Mouse (Mus musculus) midbrain, embryonic 14.5 days (tissue): Measurements from ENCODE around the gene Fam92b. TPM values are rescaled to one million over a fixed set of nuclear protein-coding genes. Genes with fewer than 3 reads are reported as not detected.
A peak's percentile ranks its signal among the peaks of the same experiment; 100 is the strongest.

ENCODE experiments used
- ATAC-seq: fragments of 200-750 bp; cut with Nextera tagmentation; 2 replicates; pipeline ENCODE4 v1.8.0; 2017; ENCODE audit warnings: moderate number of reproducible peaks, moderate library complexity; ENCODE audit not compliant: low FRiP score, low TSS enrichment
- DNase-seq: peaks from one replicate; pipeline ENCODE4 v3.0.0-alpha.2; 2015
- H3K27ac ChIP-seq: fragments of 300-500 bp; sonication (generic); replicated peaks from 2 replicates; pipeline ENCODE4 v1.5.1; 2014; ENCODE audit warnings: mild to moderate bottlenecking, low read depth, low read length, moderate library complexity
- H3K27me3 ChIP-seq: fragments of 300-500 bp; sonication (generic); 2 replicates; pipeline ENCODE4 v1.6.1; 2014; ENCODE audit warnings: low read length, control low read depth, mixed read lengths; ENCODE audit not compliant: control insufficient read depth, insufficient read depth
- H3K36me3 ChIP-seq: fragments of 300-500 bp; sonication (generic); 2 replicates; pipeline ENCODE4 v1.6.1; 2014; ENCODE audit warnings: low read length, control low read depth; ENCODE audit not compliant: control insufficient read depth, insufficient read depth
- H3K4me1 ChIP-seq: fragments of 300-500 bp; sonication (generic); 2 replicates; pipeline ENCODE4 v1.6.1; 2014; ENCODE audit warnings: mild to moderate bottlenecking, antibody characterized with exemption, low read length, control low read depth; ENCODE audit not compliant: control insufficient read depth, insufficient read depth
- H3K4me2 ChIP-seq: fragments of 300-500 bp; sonication (generic); 2 replicates; pipeline ENCODE4 v1.6.1; 2014; ENCODE audit warnings: mild to moderate bottlenecking, low read length, moderate library complexity
- H3K4me3 ChIP-seq: fragments of 300-500 bp; sonication (generic); replicated peaks from 2 replicates; pipeline ENCODE4 v1.5.1; 2014; ENCODE audit warnings: low read depth, low read length
- H3K9ac ChIP-seq: fragments of 300-500 bp; sonication (generic); replicated peaks from 2 replicates; pipeline ENCODE4 v1.6.1; 2014; ENCODE audit warnings: mild to moderate bottlenecking, low read length, moderate library complexity
- H3K9me3 ChIP-seq: fragments of 300-500 bp; sonication (generic); 2 replicates; pipeline ENCODE4 v1.6.1; 2016; ENCODE audit warnings: low read length, control low read depth, mixed read lengths; ENCODE audit not compliant: control insufficient read depth
- WGBS: fragments of 180-500 bp; shearing (Covaris S2); extraction: QIAGEN DNeasy Blood & Tissue Kit; methylation state at CpG from one replicate; pipeline ENCODE4 v1.1.7; 2014; 5-methylcytosine and 5-hydroxymethylcytosine counted together
- polyA plus RNA-seq: library from polyadenylated mRNA; unstranded; fragments of >200 nt; fragmentation: Nextera tagmentation; extraction: Ambion mirVana; gene quantifications from 2 replicates; pipeline ENCODE4 v1.2.1, GENCODE M21; 2014

Fam92b gene
- polyA plus RNA-seq, 1 experiment from 2014 or later, result 1.8 TPM

GRCm38 (mm10) chr8:120133169-120133568 is 44.1 kb downstream of the Fam92b start:
- WGBS, result 88% methylated on average over 7 of the region's 7 CpGs
- no peak for ATAC-seq

GRCm38 (mm10) chr8:120131158-120131557 is 46.1 kb downstream of the Fam92b start:
- Histone ChIP-seq H3K9me3 (no peaks in the 10 kb centered on the region), H3K27ac (no peak overlapping the region), H3K4me2 (no peak overlapping the region), H3K9ac (no peak overlapping the region), H3K27me3 (no peaks in the 10 kb centered on the region), H3K4me3 (no peak overlapping the region), H3K36me3 (no peaks in the 10 kb centered on the region), H3K4me1 (peaks cover 8% of the 10 kb centered on the region; the same call in 1 of the 2 replicates)
- ATAC-seq (no peak), DNase-seq (no peak)
- WGBS, result 83% methylated on average over 8 of the region's 8 CpGs

More at GRCm38 (mm10) chr8:120133169-120133568, 44.1 kb downstream of the Fam92b start:
- DNase-seq, result no peak
- Histone ChIP-seq H3K27me3 (no peaks in the 10 kb centered on the region), H3K27ac (no peak overlapping the region), H3K4me1 (no peaks in the 10 kb centered on the region), H3K4me2 (no peak overlapping the region), H3K9ac (no peak overlapping the region), H3K36me3 (no peaks in the 10 kb centered on the region), H3K9me3 (no peaks in the 10 kb centered on the region), H3K4me3 (no peak overlapping the region)

GRCm38 (mm10) chr8:120129547-120129946 is 47.7 kb downstream of the Fam92b start:
- Histone ChIP-seq H3K36me3 (no peaks in the 10 kb centered on the region), H3K27ac (no peak overlapping the region), H3K9ac (no peak overlapping the region), H3K4me3 (no peak overlapping the region), H3K4me2 (no peak overlapping the region), H3K4me1 (peaks cover 16% of the 10 kb centered on the region), H3K27me3 (no peaks in the 10 kb centered on the region), H3K9me3 (no peaks in the 10 kb centered on the region)
- ATAC-seq, result no peak
- DNase-seq, result peak; percentile 53
- 44% methylated on average over 4 of the region's 4 CpGs for WGBS

GRCm38 (mm10) chr8:120126357-120127161 is 50.7 kb downstream of the Fam92b start:
- Histone ChIP-seq H3K9ac (no peak overlapping the region), H3K27me3 (no peaks in the 10 kb centered on the region), H3K36me3 (no peaks in the 10 kb centered on the region), H3K9me3 (no peaks in the 10 kb centered on the region), H3K27ac (no peak overlapping the region), H3K4me2 (no peak overlapping the region), H3K4me1 (peaks cover 18% of the 10 kb centered on the region), H3K4me3 (no peak overlapping the region)
- WGBS, result 21% methylated on average over 14 of the region's 14 CpGs
- no peak for ATAC-seq
- no peak for DNase-seq

GRCm38 (mm10) chr8:120124836-120125389 is 52.4 kb downstream of the Fam92b start:
- peak; percentile 55 for DNase-seq
- Histone ChIP-seq H3K9ac (no peak overlapping the region), H3K27ac (peak overlapping the region; percentile 60), H3K9me3 (no peaks in the 10 kb centered on the region), H3K27me3 (no peaks in the 10 kb centered on the region), H3K4me3 (no peak overlapping the region), H3K4me2 (no peak overlapping the region), H3K4me1 (peaks cover 18% of the 10 kb centered on the region), H3K36me3 (no peaks in the 10 kb centered on the region)
- ATAC-seq, result no peak
- 22% methylated on average over 7 of the region's 7 CpGs for WGBS

GRCm38 (mm10) chr8:120124261-120124660 is 53.0 kb downstream of the Fam92b start:
- H3K9ac ChIP-seq, result no peak overlapping the region
- WGBS, result 65% methylated on average over 6 of the region's 6 CpGs
- H3K27ac ChIP-seq, result peak overlapping the region; percentile 60
- peaks cover 18% of the 10 kb centered on the region for H3K4me1 ChIP-seq
- H3K27me3 ChIP-seq, result no peaks in the 10 kb centered on the region
- no peaks in the 10 kb centered on the region for H3K36me3 ChIP-seq
- DNase-seq, result no peak
- ATAC-seq, result no peak
- H3K9me3 ChIP-seq, result no peaks in the 10 kb centered on the region
- no peak overlapping the region for H3K4me3 ChIP-seq
- H3K4me2 ChIP-seq, result no peak overlapping the region

GRCm38 (mm10) chr8:120120951-120121350 is 56.3 kb downstream of the Fam92b start:
- Histone ChIP-seq H3K4me1 (peaks cover 10% of the 10 kb centered on the region), H3K36me3 (no peaks in the 10 kb centered on the region), H3K27me3 (peaks cover 3% of the 10 kb centered on the region; the same call in 1 of the 2 replicates), H3K4me3 (no peak overlapping the region), H3K9me3 (no peaks in the 10 kb centered on the region), H3K9ac (no peak overlapping the region), H3K27ac (no peak overlapping the region), H3K4me2 (no peak overlapping the region)
- no peak for ATAC-seq
- WGBS, result 71% methylated on average over 5 of the region's 5 CpGs
- no peak for DNase-seq

GRCm38 (mm10) chr8:120119931-120120330 is 57.3 kb downstream of the Fam92b start:
- 87% methylated on average over 6 of the region's 6 CpGs for WGBS
- no peak overlapping the region for H3K27ac ChIP-seq
- no peaks in the 10 kb centered on the region for H3K9me3 ChIP-seq
- peaks cover 7% of the 10 kb centered on the region; the same call in 1 of the 2 replicates for H3K27me3 ChIP-seq
- DNase-seq, result no peak
- ATAC-seq, result no peak
- H3K4me2 ChIP-seq, result no peak overlapping the region
- H3K4me1 ChIP-seq, result peaks cover 10% of the 10 kb centered on the region
- no peaks in the 10 kb centered on the region for H3K36me3 ChIP-seq
- H3K9ac ChIP-seq, result no peak overlapping the region
- H3K4me3 ChIP-seq, result no peak overlapping the region

DNA sequence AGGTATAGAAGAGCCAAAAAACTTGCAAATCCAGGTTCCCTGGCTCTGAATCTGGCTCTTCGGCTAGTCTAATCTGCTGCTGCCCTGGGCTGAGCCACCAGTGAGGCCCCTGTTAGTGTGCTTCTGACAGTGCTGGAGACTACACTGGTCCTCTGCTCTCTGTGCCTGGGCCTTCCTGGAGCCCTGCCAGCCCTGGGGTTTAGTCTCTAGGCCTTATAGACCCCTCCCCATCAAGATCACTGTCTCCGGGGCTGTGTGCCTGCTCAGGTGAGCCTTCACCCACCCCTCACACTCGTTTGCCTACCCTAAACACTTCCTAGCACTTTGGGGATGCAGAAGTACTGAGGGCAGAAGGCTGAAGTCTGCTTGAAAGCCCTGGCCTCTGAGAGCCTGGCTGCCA is 57.8 kb downstream of the Fam92b start:
- no peak for DNase-seq
- H3K9ac ChIP-seq, result no peak overlapping the region
- H3K27me3 ChIP-seq, result peaks cover 7% of the 10 kb centered on the region; the same call in 1 of the 2 replicates
- no peaks in the 10 kb centered on the region for H3K9me3 ChIP-seq
- WGBS, result 70% methylated on average over 3 of the region's 3 CpGs
- no peak for ATAC-seq
- no peak overlapping the region for H3K4me3 ChIP-seq
- H3K4me2 ChIP-seq, result no peak overlapping the region
- H3K36me3 ChIP-seq, result no peaks in the 10 kb centered on the region
- no peak overlapping the region for H3K27ac ChIP-seq
- peaks cover 11% of the 10 kb centered on the region for H3K4me1 ChIP-seq
